ENCODE assay signal across 18 mouse cellular contexts in the genomic region with DNA sequence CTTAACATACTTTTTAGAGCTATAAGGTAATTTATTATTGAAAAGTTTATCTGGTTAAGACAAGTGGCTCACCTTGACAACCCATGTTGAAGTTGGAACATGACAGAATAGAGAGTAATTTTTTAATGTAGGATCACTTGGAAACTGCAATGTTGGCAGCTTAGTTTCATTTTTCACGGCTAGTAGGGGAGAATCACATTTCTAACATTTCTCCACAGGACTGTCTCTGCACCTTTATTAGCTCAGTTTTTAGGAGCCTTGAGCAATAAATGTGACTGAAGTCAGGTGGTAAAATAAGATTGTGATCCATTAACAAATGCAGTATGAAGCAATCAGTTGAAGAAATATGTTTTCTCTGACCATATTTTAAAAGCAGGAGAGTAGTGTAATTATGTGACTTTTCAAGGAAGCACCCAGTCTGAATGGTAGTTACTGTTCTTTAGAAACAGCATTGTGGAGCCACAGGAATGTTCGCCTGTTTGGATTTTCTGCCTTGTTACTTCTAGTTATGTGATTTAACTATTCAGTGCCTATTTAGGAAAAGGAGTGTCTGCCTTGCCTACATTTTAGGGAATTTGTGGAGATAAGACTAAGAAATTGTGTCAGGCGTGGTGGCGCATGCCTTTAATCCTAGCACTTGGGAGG. TPM values are rescaled to one million over a fixed set of nuclear protein-coding genes. Genes with fewer than 3 reads are reported as not detected.
DNase-seq lines count a peak whose midpoint lies in the region; ATAC-seq and TF ChIP-seq lines count a peak whose summit lies in the region.
"Had no signal": no experiment of that assay in that cellular context is flagged by ENCODE, and none has a peak within 500 bp of the region (broad histone marks: within the 10 kb centered on the region; RNA-seq: fewer than 3 reads in every experiment).

No protein-coding gene starts in this region.

- no peaks in the 10 kb centered on the region for H3K9me3 ChIP-seq in embryonic facial prominence, embryonic 13.5 days
- no peaks in the 10 kb centered on the region for H3K9me3 ChIP-seq in embryonic facial prominence, embryonic 10.5 days
- H3K9me3 ChIP-seq in midbrain, embryonic 10.5 days (replicated peaks) = no peaks in the 10 kb centered on the region
- H3K9me3 ChIP-seq in midbrain, embryonic 15.5 days = no peaks in the 10 kb centered on the region
- H3K9me3 ChIP-seq in intestine, postnatal 0 days (ENCODE audit: control insufficient read depth) = no peaks in the 10 kb centered on the region
- H3K9me3 ChIP-seq: embryonic facial prominence, embryonic 12.5 days; forebrain, embryonic 15.5 days; liver, embryonic 13.5 days had no signal

- no peaks in the 10 kb centered on the region for H3K4me1 ChIP-seq in embryonic facial prominence, embryonic 13.5 days
- peaks cover 18% of the 10 kb centered on the region for H3K4me1 ChIP-seq in embryonic facial prominence, embryonic 10.5 days
- peaks cover 32% of the 10 kb centered on the region for H3K4me1 ChIP-seq in midbrain, embryonic 10.5 days
- H3K4me1 ChIP-seq in midbrain, embryonic 15.5 days = 0 out of 2 replicates have a peak, but pooled peaks cover 10% of the 10 kb centered on the region
- no peaks in the 10 kb centered on the region for H3K4me1 ChIP-seq in intestine, postnatal 0 days (replicated peaks; ENCODE audit: control insufficient read depth, insufficient read depth, low read length)
- H3K4me1 ChIP-seq: liver, embryonic 13.5 days had no signal

- 0 out of 2 replicates have a peak overlapping the region, but pooled peaks have one; percentile 20 for H3K4me2 ChIP-seq in embryonic facial prominence, embryonic 13.5 days
- no peak overlapping the region for H3K4me2 ChIP-seq in midbrain, embryonic 15.5 days
- peak overlapping the region; percentile 38; the same call in 1 of the 2 replicates for H3K4me2 ChIP-seq in intestine, postnatal 0 days (replicated peaks; ENCODE audit: low read depth)
- H3K4me2 ChIP-seq: embryonic facial prominence, embryonic 12.5 days; forebrain, embryonic 15.5 days; liver, embryonic 13.5 days had no signal

- 0 out of 2 replicates have a peak, but pooled peaks cover 2% of the 10 kb centered on the region for H3K36me3 ChIP-seq in embryonic facial prominence, embryonic 13.5 days
- H3K36me3 ChIP-seq in embryonic facial prominence, embryonic 10.5 days (replicated peaks) = peaks cover 6% of the 10 kb centered on the region; the same call in 1 of the 2 replicates
- peaks cover 7% of the 10 kb centered on the region for H3K36me3 ChIP-seq in midbrain, embryonic 10.5 days
- no peaks in the 10 kb centered on the region for H3K36me3 ChIP-seq in midbrain, embryonic 15.5 days (replicated peaks)
- no peaks in the 10 kb centered on the region for H3K36me3 ChIP-seq in intestine, postnatal 0 days (ENCODE audit: control insufficient read depth, insufficient read depth)
- H3K36me3 ChIP-seq: embryonic facial prominence, embryonic 12.5 days; forebrain, embryonic 15.5 days; liver, embryonic 13.5 days had no signal

- no peak overlapping the region for H3K4me3 ChIP-seq in embryonic facial prominence, embryonic 13.5 days
- H3K4me3 ChIP-seq in embryonic facial prominence, embryonic 10.5 days = no peak overlapping the region
- H3K4me3 ChIP-seq in midbrain, embryonic 10.5 days = no peak overlapping the region
- H3K4me3 ChIP-seq in midbrain, embryonic 15.5 days = no peak overlapping the region
- no peak overlapping the region for H3K4me3 ChIP-seq in intestine, postnatal 0 days (ENCODE audit: low read depth, low read length)
- H3K4me3 ChIP-seq: embryonic facial prominence, embryonic 12.5 days; forebrain, embryonic 15.5 days; liver, embryonic 13.5 days; myocyte had no signal

- H3K27ac ChIP-seq in embryonic facial prominence, embryonic 13.5 days = no peak overlapping the region
- H3K27ac ChIP-seq in embryonic facial prominence, embryonic 10.5 days (replicated peaks) = no peak overlapping the region
- peak overlapping the region; percentile 35; the same call in 1 of the 2 replicates for H3K27ac ChIP-seq in midbrain, embryonic 10.5 days (replicated peaks)
- no peak overlapping the region for H3K27ac ChIP-seq in midbrain, embryonic 15.5 days
- H3K27ac ChIP-seq in intestine, postnatal 0 days (ENCODE audit: low read depth, low read length) = no peak overlapping the region
- H3K27ac ChIP-seq: embryonic facial prominence, embryonic 12.5 days; forebrain, embryonic 15.5 days; liver, embryonic 13.5 days had no signal

- 52% methylated on average over 4 of the region's 4 CpGs for WGBS in embryonic facial prominence, embryonic 13.5 days
- WGBS in embryonic facial prominence, embryonic 10.5 days = 67% methylated on average over 4 of the region's 4 CpGs
- WGBS in midbrain, embryonic 10.5 days = 54% methylated on average over 4 of the region's 4 CpGs
- WGBS in midbrain, embryonic 15.5 days = 45% methylated on average over 4 of the region's 4 CpGs
- WGBS in intestine, postnatal 0 days = 51% methylated on average over 4 of the region's 4 CpGs

- ATAC-seq in embryonic facial prominence, embryonic 13.5 days (ENCODE audit: insufficient number of reproducible peaks, insufficient read depth, low FRiP score, low TSS enrichment, low read depth) = no peak
- no peak for ATAC-seq in midbrain, embryonic 15.5 days (replicated peaks)
- no peak; the same call in 1 of the 2 replicates for ATAC-seq in intestine, postnatal 0 days

- no peak for DNase-seq in embryonic facial prominence, embryonic 10.5 days (ENCODE audit: low spot score)
- DNase-seq in midbrain, embryonic 10.5 days (ENCODE audit: low spot score) = no peak
- peak; percentile 14 for DNase-seq in gonadal fat pad, adult 2 months (ENCODE audit: low read depth)
- DNase-seq in gastrocnemius, adult 18-20 months (ENCODE audit: low spot score) = no peak
- DNase-seq in left cerebral cortex, adult 11 months (ENCODE audit: low spot score) = no peak
- DNase-seq: cerebellum, adult 11 months; gastrocnemius, postnatal 10 days; kidney, adult 18-20 months; kidney, postnatal 25 days; layer of hippocampus, postnatal 36 days; liver, embryonic 13.5 days; thymus, postnatal 4 days had no signal

- no peak for TF ChIP-seq CTCF in intestine, postnatal 0 days (IDR thresholded peaks at IDR 0.05; ENCODE audit: low read depth)

- no peaks in the 10 kb centered on the region for H3K27me3 ChIP-seq in embryonic facial prominence, embryonic 13.5 days
- no peaks in the 10 kb centered on the region for H3K27me3 ChIP-seq in embryonic facial prominence, embryonic 10.5 days (replicated peaks; ENCODE audit: low read depth, poor library complexity, severe bottlenecking)
- no peaks in the 10 kb centered on the region for H3K27me3 ChIP-seq in midbrain, embryonic 10.5 days (ENCODE audit: low read depth, poor library complexity, severe bottlenecking)
- H3K27me3 ChIP-seq in midbrain, embryonic 15.5 days (replicated peaks) = no peaks in the 10 kb centered on the region
- no peaks in the 10 kb centered on the region for H3K27me3 ChIP-seq in intestine, postnatal 0 days (replicated peaks; ENCODE audit: control insufficient read depth, insufficient read depth, low read length)
- H3K27me3 ChIP-seq: embryonic facial prominence, embryonic 12.5 days; forebrain, embryonic 15.5 days; liver, embryonic 13.5 days had no signal

- no peak overlapping the region for H3K9ac ChIP-seq in embryonic facial prominence, embryonic 13.5 days
- no peak overlapping the region for H3K9ac ChIP-seq in midbrain, embryonic 15.5 days
- no peak overlapping the region for H3K9ac ChIP-seq in intestine, postnatal 0 days (ENCODE audit: low read depth, low read length)
- H3K9ac ChIP-seq: embryonic facial prominence, embryonic 12.5 days; forebrain, embryonic 15.5 days; liver, embryonic 13.5 days had no signal

RNA-seq across cellular contexts. Expression of a gene that starts 29.8 kb away (rescaled TPM):
- 19.2 and 24.6 TPM in 2 replicates for polyA plus RNA-seq in embryonic facial prominence, embryonic 13.5 days (2015; fragmentation: Nextera tagmentation; extraction: Ambion mirVana)
- polyA plus RNA-seq in embryonic facial prominence, embryonic 10.5 days (2016; fragmentation: Nextera tagmentation; extraction: Ambion mirVana) = 28.7 and 29.6 TPM in 2 replicates
- 29.8 and 30.3 TPM in 2 replicates for polyA plus RNA-seq in midbrain, embryonic 10.5 days (2016; fragmentation: Nextera tagmentation; extraction: Ambion mirVana)
- polyA plus RNA-seq in midbrain, embryonic 15.5 days (2015; fragmentation: Nextera tagmentation; extraction: Ambion mirVana) = 11.8 and 14.8 TPM in 2 replicates
- polyA plus RNA-seq in gonadal fat pad, adult 2 months (2012; rRNA removed) = 5.1 TPM in 2 replicates
- polyA plus RNA-seq in intestine, postnatal 0 days (2015; fragmentation: Nextera tagmentation; extraction: Ambion mirVana) = 37.5 and 40.2 TPM in 2 replicates
- 10 to 100 TPM; 12.1 to 19.2 TPM for total RNA-seq in gastrocnemius, adult 18-20 months (2021)
